Mouse (Mus musculus) forebrain, embryonic 16.5 days (tissue): Measurements from ENCODE around the gene Soga1. TPM values are rescaled to one million over a fixed set of nuclear protein-coding genes. Genes with fewer than 3 reads are reported as not detected.

Experiments used
- ATAC-seq: fragments of 200-750 bp; cut with Nextera tagmentation; 2 replicates; pipeline ENCODE4 v1.8.0; 2017; ENCODE audit warnings: mild to moderate bottlenecking, moderate library complexity
- H3K27ac ChIP-seq: fragments of 300-500 bp; sonication (generic); 2 replicates; pipeline ENCODE4 v1.5.1; 2014; ENCODE audit warnings: low read length, control low read depth
- H3K27me3 ChIP-seq: fragments of 300-500 bp; sonication (generic); replicated peaks from 2 replicates; pipeline ENCODE4 v1.6.1; 2014; ENCODE audit warnings: low read length; ENCODE audit not compliant: control insufficient read depth, insufficient read depth
- H3K36me3 ChIP-seq: fragments of 300-500 bp; sonication (generic); 2 replicates; pipeline ENCODE4 v1.6.1; 2014; ENCODE audit not compliant: control insufficient read depth, insufficient read depth
- H3K4me1 ChIP-seq: fragments of 300-500 bp; sonication (generic); replicated peaks from 2 replicates; pipeline ENCODE4 v1.6.1; 2014; ENCODE audit warnings: low read length; ENCODE audit not compliant: control insufficient read depth, insufficient read depth
- H3K4me2 ChIP-seq: fragments of 300-500 bp; sonication (generic); 2 replicates; pipeline ENCODE4 v1.6.1; 2014; ENCODE audit warnings: mild to moderate bottlenecking, low read length, control low read depth
- H3K4me3 ChIP-seq: fragments of 300-500 bp; sonication (generic); replicated peaks from 2 replicates; pipeline ENCODE4 v1.5.1; 2014; ENCODE audit warnings: mild to moderate bottlenecking, low read length, control low read depth
- H3K9ac ChIP-seq: fragments of 300-500 bp; sonication (generic); replicated peaks from 2 replicates; pipeline ENCODE4 v1.6.1; 2014; ENCODE audit warnings: low read depth, low read length, control low read depth
- H3K9me3 ChIP-seq: fragments of 300-500 bp; sonication (generic); 2 replicates; pipeline ENCODE4 v1.6.1; 2016; ENCODE audit warnings: low read length; ENCODE audit not compliant: control insufficient read depth
- WGBS: fragments of 180-500 bp; shearing (Covaris S2); extraction: QIAGEN DNeasy Blood & Tissue Kit; methylation state at CpG from one replicate; pipeline ENCODE4 v1.1.7; 2014; 5-methylcytosine and 5-hydroxymethylcytosine counted together
- polyA plus RNA-seq: library from polyadenylated mRNA; unstranded; fragments of >200 nt; fragmentation: Nextera tagmentation; extraction: Ambion mirVana; gene quantifications from 2 replicates; pipeline ENCODE4 v1.2.1, GENCODE M21; 2015

Soga1 gene
- polyA plus RNA-seq, 1 experiment from 2014 or later = 5.8 TPM

DNA sequence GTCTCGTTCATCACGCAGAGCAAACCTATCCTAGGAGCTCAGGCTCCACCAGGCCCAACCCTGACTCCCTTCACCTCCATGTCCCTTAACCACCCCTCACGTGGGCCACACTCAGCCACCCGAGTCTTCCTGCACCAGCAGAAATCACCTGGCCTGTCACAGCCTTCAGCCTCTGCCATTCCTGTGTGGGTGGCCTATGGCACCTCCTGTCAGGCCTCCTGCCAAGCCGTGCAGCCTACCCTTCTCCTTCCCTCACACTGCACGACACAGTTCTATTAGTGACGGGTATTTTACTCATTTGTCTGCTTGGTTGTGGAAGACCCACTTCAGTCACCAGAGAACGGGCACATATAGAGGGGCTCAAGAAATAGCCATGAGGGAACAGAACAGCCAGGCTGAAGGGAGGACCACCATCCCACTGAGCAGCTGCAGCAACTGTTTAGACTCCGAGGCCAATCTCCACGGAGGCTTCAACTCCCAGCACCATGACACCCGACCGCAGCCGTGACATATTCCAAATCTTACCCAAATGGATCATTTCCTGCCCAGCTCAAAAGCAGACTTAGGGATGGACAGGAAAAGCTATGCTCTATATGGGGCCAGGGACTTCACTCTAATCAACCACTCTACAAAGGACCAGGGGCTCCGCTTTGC, 10.2 kb downstream of the Soga1 start:
- no peak overlapping the region for H3K4me3 ChIP-seq
- 52% methylated on average over 14 of the region's 14 CpGs for WGBS
- H3K9me3 ChIP-seq = no peaks in the 10 kb centered on the region
- ATAC-seq = no peak
- no peak overlapping the region; the same call in 1 of the 2 replicates for H3K9ac ChIP-seq
- peak overlapping the region; percentile 51 for H3K27ac ChIP-seq
- H3K4me2 ChIP-seq = no peak overlapping the region; the same call in 1 of the 2 replicates
- peaks cover 3% of the 10 kb centered on the region; the same call in 1 of the 2 replicates for H3K36me3 ChIP-seq
- no peaks in the 10 kb centered on the region for H3K27me3 ChIP-seq
- H3K4me1 ChIP-seq = peaks cover 76% of the 10 kb centered on the region

DNA sequence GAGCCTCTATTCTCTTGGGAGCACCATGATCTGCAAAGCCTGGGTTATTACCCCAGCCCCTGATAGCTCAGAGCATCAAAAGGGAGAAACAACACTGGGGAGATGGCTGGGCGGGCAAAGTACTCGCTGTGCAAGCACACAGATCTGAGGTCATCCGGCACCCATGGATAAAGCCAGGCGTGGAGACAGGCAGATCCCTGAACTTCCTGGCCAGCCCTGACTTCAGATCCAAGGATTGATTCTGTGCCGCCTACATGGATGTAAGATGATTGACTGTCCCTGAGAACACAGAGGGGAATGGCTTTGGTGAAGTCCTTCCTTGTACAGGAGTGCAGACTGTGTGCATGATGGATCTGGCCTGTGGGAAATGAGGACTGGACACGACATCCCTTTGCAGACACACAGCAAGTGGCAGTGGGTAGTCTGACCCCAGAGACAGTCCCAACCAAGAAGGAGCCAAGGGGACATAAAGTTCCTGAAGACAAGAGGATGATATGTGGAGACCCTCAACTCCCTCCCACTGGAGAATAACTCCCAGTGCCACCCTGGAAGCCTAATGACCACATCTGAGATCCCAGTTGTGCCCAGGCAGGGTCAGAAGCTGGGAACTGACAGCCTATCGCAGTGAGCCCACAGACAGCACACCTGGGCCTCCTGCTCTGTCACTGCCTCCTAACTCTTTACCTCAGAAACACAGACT, 12.2 kb downstream of the Soga1 start:
- 90% methylated on average over 7 of the region's 7 CpGs for WGBS
- no peak for ATAC-seq
- Histone ChIP-seq H3K4me1 (peaks cover 74% of the 10 kb centered on the region), H3K4me3 (no peak overlapping the region), H3K36me3 (no peaks in the 10 kb centered on the region), H3K27me3 (no peaks in the 10 kb centered on the region), H3K9me3 (no peaks in the 10 kb centered on the region), H3K9ac (no peak overlapping the region), H3K27ac (no peak overlapping the region), H3K4me2 (no peak overlapping the region)

DNA sequence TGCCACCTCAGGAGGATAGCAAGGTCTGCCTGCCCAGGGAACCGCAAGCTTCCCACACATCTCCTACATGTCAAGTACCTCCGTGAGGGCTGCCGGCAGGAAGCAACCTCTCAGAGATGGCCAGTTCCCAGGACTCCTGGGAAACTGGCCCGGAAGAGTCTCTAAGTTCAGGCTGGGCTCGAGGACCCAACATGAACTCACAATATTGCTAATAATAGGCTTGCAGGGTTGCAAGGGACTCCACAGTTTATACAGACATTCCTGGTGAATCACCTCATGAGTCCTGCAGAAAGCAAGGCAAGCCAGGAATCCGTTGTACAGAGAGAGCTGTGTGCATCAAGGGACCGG, 13.2 kb downstream of the Soga1 start:
- H3K27me3 ChIP-seq = no peaks in the 10 kb centered on the region

DNA sequence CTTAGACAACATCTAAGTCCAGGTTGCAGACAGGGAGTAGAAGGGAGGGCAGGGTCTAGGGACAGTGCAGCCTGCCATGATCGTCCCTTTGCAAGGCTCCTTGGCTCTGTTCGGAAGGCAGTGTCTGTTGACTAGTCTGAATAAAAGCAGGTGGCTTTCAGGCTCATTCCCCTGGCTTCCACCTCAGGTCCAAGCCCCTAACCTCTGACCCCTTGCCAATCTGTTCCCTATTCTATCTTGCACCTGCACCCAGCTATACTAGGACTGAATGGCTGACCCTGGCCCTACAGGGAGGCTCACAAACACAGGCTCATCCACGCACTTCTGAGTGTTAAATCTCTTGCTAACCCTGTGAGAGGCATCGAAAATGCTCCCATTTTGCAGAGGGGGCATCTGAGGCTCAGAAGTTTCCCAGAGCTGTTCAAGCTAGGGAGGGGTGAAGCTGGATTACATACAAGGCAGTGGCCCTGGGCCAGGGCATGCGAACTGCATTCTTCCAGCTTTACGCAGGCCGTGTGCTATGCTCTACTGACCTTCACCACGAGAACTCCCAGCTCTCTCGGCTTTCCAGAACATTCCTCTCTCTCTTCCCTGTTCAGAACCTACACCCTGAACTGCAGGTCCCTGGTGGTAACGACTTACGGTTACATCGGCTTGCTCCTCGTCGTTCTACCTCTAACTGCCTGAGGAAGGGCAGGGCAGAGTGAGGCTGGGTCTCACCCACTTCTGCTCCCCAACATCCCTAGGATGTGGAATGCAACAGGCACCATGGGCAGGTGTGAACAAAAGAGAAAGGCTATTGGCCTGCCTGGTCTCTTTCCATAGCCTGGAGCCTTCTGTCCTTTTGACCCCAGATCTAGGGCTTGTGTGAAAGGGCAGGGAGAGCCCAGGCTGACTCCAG, 13.8 kb downstream of the Soga1 start:
- H3K27me3 ChIP-seq = no peaks in the 10 kb centered on the region
- H3K4me3 ChIP-seq = no peak overlapping the region
- H3K9me3 ChIP-seq = no peaks in the 10 kb centered on the region
- ATAC-seq = no peak
- H3K36me3 ChIP-seq = no peaks in the 10 kb centered on the region
- H3K4me2 ChIP-seq = no peak overlapping the region
- H3K27ac ChIP-seq = no peak overlapping the region
- WGBS = 83% methylated on average over 14 of the region's 14 CpGs
- no peak overlapping the region for H3K9ac ChIP-seq
- peaks cover 58% of the 10 kb centered on the region for H3K4me1 ChIP-seq

More for the DNA sequence above, 13.2 kb downstream of the Soga1 start:
- Histone ChIP-seq H3K36me3 (no peaks in the 10 kb centered on the region), H3K4me1 (peaks cover 64% of the 10 kb centered on the region), H3K9ac (no peak overlapping the region), H3K4me3 (no peak overlapping the region), H3K27ac (no peak overlapping the region), H3K4me2 (no peak overlapping the region), H3K9me3 (no peaks in the 10 kb centered on the region)
- WGBS = 80% methylated on average over 7 of the region's 7 CpGs
- ATAC-seq = no peak

DNA sequence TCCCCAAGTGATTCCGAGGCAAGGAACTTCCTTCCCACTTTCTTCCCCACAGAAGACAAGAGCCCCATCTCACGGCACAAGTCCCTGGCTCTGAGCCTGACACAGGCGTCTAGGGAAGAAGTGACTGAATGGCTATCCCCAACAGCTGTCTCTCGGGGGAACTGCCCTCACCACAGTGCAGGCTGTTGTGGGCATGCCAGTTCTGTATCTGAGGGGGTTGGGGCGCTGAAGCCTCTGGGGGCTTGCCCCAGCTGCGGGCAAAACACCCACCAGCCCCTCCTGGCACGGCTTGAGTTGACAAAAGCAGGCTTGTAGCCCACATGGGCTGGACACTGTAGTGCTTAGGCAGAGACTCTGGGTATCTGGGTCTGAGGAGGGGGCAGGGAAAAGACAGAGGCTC, 14.9 kb downstream of the Soga1 start:
- WGBS = 35% methylated on average over 7 of the region's 7 CpGs

DNA sequence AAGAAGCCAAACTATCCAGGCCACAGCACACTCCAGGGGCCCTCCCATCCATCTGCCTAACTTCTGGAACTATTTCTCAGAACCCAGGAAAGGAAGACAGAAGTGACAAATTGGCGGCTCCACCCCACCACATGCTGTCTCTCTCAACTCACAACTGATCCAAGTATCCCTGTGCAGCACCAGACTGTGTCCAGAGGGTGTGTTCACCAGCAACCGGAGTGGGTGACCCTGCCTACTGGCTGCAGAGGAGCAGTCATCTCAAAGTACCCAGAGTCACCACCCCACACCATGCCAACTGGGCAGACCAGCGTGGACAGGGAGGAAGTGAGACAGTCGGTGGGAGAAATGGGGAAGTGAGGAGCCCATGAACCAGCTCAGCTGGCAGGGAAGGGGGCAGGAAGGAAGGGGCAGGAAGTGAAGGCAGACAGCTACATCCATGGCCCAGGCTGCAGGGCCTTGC, 15.8 kb downstream of the Soga1 start:
- H3K4me1 ChIP-seq = peaks cover 53% of the 10 kb centered on the region
- peak overlapping the region; percentile 41; the same call in 1 of the 2 replicates for H3K27ac ChIP-seq
- no peak overlapping the region for H3K9ac ChIP-seq
- H3K4me2 ChIP-seq = no peak overlapping the region
- WGBS = 56% methylated on average over 4 of the region's 4 CpGs
- ATAC-seq = peak; percentile 5; the same call in 1 of the 2 replicates
- H3K36me3 ChIP-seq = peaks cover 8% of the 10 kb centered on the region
- H3K27me3 ChIP-seq = no peaks in the 10 kb centered on the region
- no peaks in the 10 kb centered on the region for H3K9me3 ChIP-seq
- no peak overlapping the region for H3K4me3 ChIP-seq

More for the DNA sequence above, 14.9 kb downstream of the Soga1 start:
- Histone ChIP-seq H3K4me3 (no peak overlapping the region), H3K4me1 (peaks cover 51% of the 10 kb centered on the region), H3K27me3 (no peaks in the 10 kb centered on the region), H3K27ac (peak overlapping the region; percentile 13; the same call in 1 of the 2 replicates), H3K36me3 (peaks cover 8% of the 10 kb centered on the region), H3K9ac (0 out of 2 replicates have a peak overlapping the region, but pooled peaks have one; percentile 3), H3K9me3 (no peaks in the 10 kb centered on the region), H3K4me2 (no peak overlapping the region)
- ATAC-seq = peak; percentile 23

DNA sequence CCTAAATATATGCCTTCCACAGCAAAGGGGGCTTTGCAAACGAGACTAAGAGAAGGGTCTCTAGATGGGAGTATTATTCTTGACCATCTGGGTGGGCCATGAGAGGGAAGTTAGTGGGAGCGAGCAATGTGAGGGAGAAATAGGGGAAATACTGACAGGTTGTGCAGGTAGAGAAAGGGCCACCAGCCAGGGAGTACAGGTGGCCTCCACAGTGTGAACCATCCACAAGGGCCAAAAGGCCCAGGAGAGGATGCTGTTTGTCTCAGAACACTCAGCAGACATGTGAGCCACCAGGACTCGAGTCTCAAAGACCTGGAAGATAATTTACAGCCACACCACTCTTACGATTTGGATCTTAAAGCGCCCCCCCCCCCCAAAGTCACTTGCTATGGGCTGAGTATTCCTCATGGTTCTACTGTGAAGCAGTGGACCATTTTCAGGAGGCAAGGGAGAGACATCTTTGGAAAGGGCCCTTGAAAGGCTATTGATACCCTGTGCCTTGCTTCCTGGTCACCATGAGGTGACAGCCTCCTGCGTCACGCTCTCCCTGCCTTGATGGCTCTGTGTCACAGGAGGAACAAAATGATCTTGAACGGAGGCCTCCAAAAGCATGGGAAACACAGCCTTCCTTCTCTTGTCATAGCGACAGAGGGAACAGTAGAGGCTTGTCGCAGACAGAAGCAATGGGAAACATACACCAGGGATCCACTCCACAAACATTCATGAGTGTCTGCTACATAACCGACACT, 18.3 kb downstream of the Soga1 start:
- Histone ChIP-seq H3K27ac (no peak overlapping the region), H3K4me1 (peaks cover 56% of the 10 kb centered on the region), H3K36me3 (peaks cover 12% of the 10 kb centered on the region), H3K4me2 (no peak overlapping the region), H3K4me3 (no peak overlapping the region), H3K9me3 (no peaks in the 10 kb centered on the region), H3K9ac (no peak overlapping the region), H3K27me3 (no peaks in the 10 kb centered on the region)
- ATAC-seq = no peak
- 91% methylated on average over 11 of the region's 11 CpGs for WGBS

DNA sequence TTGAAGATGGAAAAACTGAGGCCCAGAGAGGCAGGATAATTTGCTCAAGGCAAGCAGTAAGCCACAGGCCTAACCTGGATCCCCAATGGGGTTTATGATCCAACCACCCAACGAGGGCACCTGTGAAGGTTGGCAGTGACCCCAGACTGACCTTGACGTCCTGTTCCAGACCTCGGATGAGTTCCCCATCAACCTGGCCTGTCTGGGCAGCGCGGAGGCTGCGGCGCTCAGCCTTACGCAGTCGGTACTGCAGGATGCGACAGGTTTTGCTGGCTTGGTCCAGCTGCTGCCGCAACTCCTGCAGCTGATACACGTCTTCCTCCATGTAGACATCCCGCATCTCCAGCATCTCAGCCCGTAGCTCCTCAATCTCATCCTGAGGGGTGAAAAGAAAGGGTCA, 19.0 kb downstream of the Soga1 start:
- no peaks in the 10 kb centered on the region for H3K27me3 ChIP-seq
- peaks cover 12% of the 10 kb centered on the region for H3K36me3 ChIP-seq
- no peak overlapping the region for H3K4me3 ChIP-seq
- no peaks in the 10 kb centered on the region for H3K9me3 ChIP-seq
- no peak overlapping the region for H3K9ac ChIP-seq
- no peak overlapping the region for H3K27ac ChIP-seq
- no peak overlapping the region for H3K4me2 ChIP-seq
- peaks cover 54% of the 10 kb centered on the region for H3K4me1 ChIP-seq
- ATAC-seq = no peak
- 96% methylated on average over 14 of the region's 14 CpGs for WGBS
